Mouse (Mus musculus): ENCODE results near the gene Hoxc11. TPM values are rescaled to one million over a fixed set of nuclear protein-coding genes. Genes with fewer than 3 reads are reported as not detected.

Hoxc11 gene
- polyA plus RNA-seq, 1 experiment, result 34.6 TPM

DNA sequence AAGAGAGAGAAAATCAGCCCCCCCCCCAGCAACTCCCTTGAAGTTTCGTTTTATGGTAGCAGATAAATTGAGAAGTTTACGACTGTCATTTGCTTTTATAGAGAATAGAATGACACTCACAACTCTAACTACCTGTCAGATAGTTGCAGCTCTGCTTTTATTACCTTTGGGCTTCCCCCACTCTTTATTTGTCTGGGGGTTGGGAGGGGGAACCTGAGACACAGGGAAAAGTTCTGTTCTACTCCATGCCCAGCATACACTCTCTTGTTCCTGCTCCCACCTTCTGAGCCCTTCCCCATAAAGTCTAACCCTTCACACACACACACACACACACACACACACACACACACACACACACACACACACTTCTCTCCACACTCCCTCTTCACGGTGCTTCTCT is 38.6 kb downstream of the Hoxc11 start:
- Histone ChIP-seq H3ac (ENCODE audit: control insufficient read depth, insufficient read length, low read depth) (no peak overlapping the region), H3K27me3 (ENCODE audit: control insufficient read depth, insufficient read depth, insufficient read length) (no peaks in the 10 kb centered on the region)

DNA sequence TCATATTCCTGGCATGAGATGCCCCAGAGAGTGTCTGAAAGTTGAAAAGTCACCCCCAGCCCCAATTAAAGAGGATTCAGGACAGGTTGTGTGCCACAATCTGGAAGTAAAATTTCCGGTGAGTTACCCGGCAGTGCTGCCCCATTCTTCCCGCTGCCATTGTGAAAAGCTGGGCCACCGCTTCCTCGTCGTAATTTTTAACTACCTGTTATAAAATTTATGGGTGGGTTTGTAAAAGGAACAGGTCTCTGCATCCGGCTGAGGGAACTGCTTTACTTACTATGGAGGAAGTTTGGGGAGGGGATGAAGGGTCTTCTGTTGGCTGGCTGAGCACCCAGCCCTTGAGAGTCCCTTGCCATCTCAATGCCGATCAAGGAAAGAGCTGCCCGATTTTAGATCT is 42.3 kb downstream of the Hoxc11 start:
- H3K36me3 ChIP-seq (ENCODE audit: control insufficient read depth, insufficient read depth), result no peaks in the 10 kb centered on the region
- H3K4me3 ChIP-seq (ENCODE audit: insufficient read depth, poor library complexity, severe bottlenecking), result no peak overlapping the region
- H3K27me3 ChIP-seq (ENCODE audit: control insufficient read depth, insufficient read depth, insufficient read length), result no peaks in the 10 kb centered on the region
- peaks cover 64% of the 10 kb centered on the region for H3K79me2 ChIP-seq (ENCODE audit: control insufficient read depth, insufficient read depth)
- H3K79me3 ChIP-seq (ENCODE audit: low read depth), result peaks cover 15% of the 10 kb centered on the region
- no peak overlapping the region for H3ac ChIP-seq (ENCODE audit: control insufficient read depth, insufficient read length, low read depth)
- TF ChIP-seq CEBPB (IDR thresholded peaks at IDR 0.05; ENCODE audit: low read depth) (no peak), FOSL1 (IDR thresholded peaks at IDR 0.05; ENCODE audit: insufficient read depth, low read length, poor library complexity, severe bottlenecking) (no peak), MYOG (IDR thresholded peaks at IDR 0.05; ENCODE audit: control insufficient read depth, extremely low read depth, insufficient read length) (no peak), MAX (IDR thresholded peaks at IDR 0.05) (no peak), CTCF (IDR thresholded peaks at IDR 0.05; ENCODE audit: control insufficient read depth, insufficient read depth, insufficient read length) (no peak), USF1 (IDR thresholded peaks at IDR 0.05; ENCODE audit: low read depth) (no peak), MYOD1 (IDR thresholded peaks at IDR 0.05; ENCODE audit: control insufficient read depth, insufficient read length, low read depth) (no peak)

More for the DNA sequence above, 38.6 kb downstream of the Hoxc11 start:
- Histone ChIP-seq H3K79me3 (ENCODE audit: low read depth) (peaks cover 7% of the 10 kb centered on the region), H3K79me2 (ENCODE audit: control insufficient read depth, insufficient read depth) (peaks cover 58% of the 10 kb centered on the region), H3K4me3 (ENCODE audit: insufficient read depth, poor library complexity, severe bottlenecking) (no peak overlapping the region), H3K36me3 (ENCODE audit: control insufficient read depth, insufficient read depth) (peaks cover 4% of the 10 kb centered on the region)
- no peak for TF ChIP-seq CTCF (IDR thresholded peaks at IDR 0.05; ENCODE audit: control insufficient read depth, insufficient read depth, insufficient read length)
- TF ChIP-seq FOSL1 (IDR thresholded peaks at IDR 0.05; ENCODE audit: insufficient read depth, low read length, poor library complexity, severe bottlenecking), result no peak
- no peak for TF ChIP-seq MAX (IDR thresholded peaks at IDR 0.05)
- TF ChIP-seq CEBPB (IDR thresholded peaks at IDR 0.05; ENCODE audit: low read depth), result no peak
- TF ChIP-seq MYOD1 (IDR thresholded peaks at IDR 0.05; ENCODE audit: control insufficient read depth, insufficient read length, low read depth), result no peak
- TF ChIP-seq USF1 (IDR thresholded peaks at IDR 0.05; ENCODE audit: low read depth), result no peak
- TF ChIP-seq MYOG (IDR thresholded peaks at IDR 0.05; ENCODE audit: control insufficient read depth, extremely low read depth, insufficient read length), result no peak

DNA sequence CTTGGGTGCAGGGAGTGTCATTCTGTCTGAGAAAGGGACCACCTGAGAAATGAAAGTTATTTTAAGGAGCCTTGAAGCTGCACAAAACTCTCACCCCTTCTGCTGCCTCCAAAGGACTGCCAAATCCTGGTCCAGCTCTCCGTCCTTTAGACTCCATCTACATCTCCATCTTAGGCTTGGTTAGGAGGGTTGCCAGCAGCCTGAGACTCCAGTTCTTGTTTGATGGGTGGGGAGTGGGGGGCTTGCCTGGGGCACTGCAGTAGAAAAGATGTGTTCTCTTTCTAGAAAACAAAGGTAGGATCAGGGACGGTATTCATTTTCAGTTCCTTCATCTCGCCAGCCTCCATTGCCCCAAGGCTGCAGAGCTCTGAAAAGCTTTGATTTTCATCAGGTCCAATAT is 43.2 kb downstream of the Hoxc11 start:
- H3K79me2 ChIP-seq (ENCODE audit: control insufficient read depth, insufficient read depth), result peaks cover 71% of the 10 kb centered on the region
- TF ChIP-seq FOSL1 (IDR thresholded peaks at IDR 0.05; ENCODE audit: insufficient read depth, low read length, poor library complexity, severe bottlenecking) (no peak), CTCF (IDR thresholded peaks at IDR 0.05; ENCODE audit: control insufficient read depth, insufficient read depth, insufficient read length) (no peak), MYOD1 (IDR thresholded peaks at IDR 0.05; ENCODE audit: control insufficient read depth, insufficient read length, low read depth) (no peak), MYOG (IDR thresholded peaks at IDR 0.05; ENCODE audit: control insufficient read depth, extremely low read depth, insufficient read length) (no peak)
- H3K36me3 ChIP-seq (ENCODE audit: control insufficient read depth, insufficient read depth), result no peaks in the 10 kb centered on the region
- H3K79me3 ChIP-seq (ENCODE audit: low read depth), result peaks cover 19% of the 10 kb centered on the region
- no peak overlapping the region for H3ac ChIP-seq (ENCODE audit: control insufficient read depth, insufficient read length, low read depth)
- peak overlapping the region; percentile 54 for H3K4me3 ChIP-seq (ENCODE audit: insufficient read depth, poor library complexity, severe bottlenecking)
- H3K27me3 ChIP-seq (ENCODE audit: control insufficient read depth, insufficient read depth, insufficient read length), result no peaks in the 10 kb centered on the region

DNA sequence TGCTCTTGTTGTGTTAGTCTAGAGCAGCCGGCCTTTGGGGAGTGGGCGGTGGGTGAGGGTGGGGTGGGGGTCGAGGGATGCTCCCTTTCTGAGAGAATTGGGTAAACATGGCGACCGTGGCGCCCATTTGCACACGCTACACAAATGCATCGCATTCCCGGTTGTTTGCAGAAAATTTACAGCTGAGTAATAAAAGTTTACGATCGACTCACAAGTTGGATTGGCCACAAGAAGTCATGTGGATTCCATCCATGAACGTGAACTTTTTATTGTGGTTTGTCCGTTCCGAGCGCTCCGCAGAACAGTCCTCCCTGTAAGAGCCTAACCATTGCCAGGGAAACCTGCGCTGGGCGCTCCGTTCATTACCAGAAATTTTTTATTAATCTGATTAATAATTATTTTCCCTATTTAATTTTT is 43.7 kb downstream of the Hoxc11 start, which contains the start of gene Hoxc6:
TSS of gene Hoxc6 (plus strand) at position 319 of the 417 bp plus-strand sequence.
- H3K27me3 ChIP-seq (ENCODE audit: control insufficient read depth, insufficient read depth, insufficient read length), result no peaks in the 10 kb centered on the region
- peaks cover 19% of the 10 kb centered on the region for H3K79me3 ChIP-seq (ENCODE audit: low read depth)
- peaks cover 76% of the 10 kb centered on the region for H3K79me2 ChIP-seq (ENCODE audit: control insufficient read depth, insufficient read depth)
- peak within 1 kb of the TSS; percentile 54 for H3K4me3 ChIP-seq (ENCODE audit: insufficient read depth, poor library complexity, severe bottlenecking)
- H3ac ChIP-seq (ENCODE audit: control insufficient read depth, insufficient read length, low read depth), result peak within 1 kb of the TSS; percentile 53
- no peak for TF ChIP-seq CEBPB (IDR thresholded peaks at IDR 0.05; ENCODE audit: low read depth)
- peak; percentile 19 for TF ChIP-seq FOSL1 (IDR thresholded peaks at IDR 0.05; ENCODE audit: insufficient read depth, low read length, poor library complexity, severe bottlenecking)
- peak; percentile 54 for TF ChIP-seq MAX (IDR thresholded peaks at IDR 0.05)
- no peak for TF ChIP-seq CTCF (IDR thresholded peaks at IDR 0.05; ENCODE audit: control insufficient read depth, insufficient read depth, insufficient read length)
- TF ChIP-seq USF1 (IDR thresholded peaks at IDR 0.05; ENCODE audit: low read depth), result peak; percentile 85
- TF ChIP-seq MYOG (IDR thresholded peaks at IDR 0.05; ENCODE audit: control insufficient read depth, extremely low read depth, insufficient read length), result no peak
- H3K36me3 ChIP-seq (ENCODE audit: control insufficient read depth, insufficient read depth), result no peaks in the 10 kb centered on the region

DNA sequence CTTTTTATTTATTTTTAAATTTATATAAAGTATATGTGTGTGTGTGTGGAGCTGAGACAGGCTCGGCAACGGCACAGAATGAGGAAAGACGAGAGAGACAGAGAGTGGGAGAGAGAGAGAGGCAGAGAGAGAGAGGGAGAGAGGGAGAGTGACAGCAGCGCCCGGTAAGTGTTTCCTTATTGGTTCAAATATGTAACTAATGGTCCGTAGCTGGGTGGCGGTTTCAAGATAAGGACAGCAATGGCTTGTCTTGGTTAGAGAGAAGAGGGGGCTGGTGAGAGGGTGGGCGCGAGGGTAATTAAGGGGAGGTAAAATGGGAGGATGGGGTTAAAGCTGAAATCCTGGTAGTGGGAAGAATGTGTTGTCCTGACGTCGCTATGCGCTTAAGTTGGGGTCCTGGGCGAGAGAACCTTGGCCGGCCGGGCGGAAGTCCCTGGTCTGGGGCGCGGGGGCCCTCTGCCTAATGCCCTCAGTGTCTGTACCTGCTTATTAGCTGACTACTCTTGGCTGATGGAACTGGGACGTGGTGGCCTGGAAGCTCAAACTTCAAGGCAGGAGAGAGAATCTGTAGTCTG is 44.5 kb downstream of the Hoxc11 start:
- Histone ChIP-seq H3K79me2 (ENCODE audit: control insufficient read depth, insufficient read depth) (peaks cover 84% of the 10 kb centered on the region), H3K79me3 (ENCODE audit: low read depth) (peaks cover 24% of the 10 kb centered on the region), H3K4me3 (ENCODE audit: insufficient read depth, poor library complexity, severe bottlenecking) (peak overlapping the region; percentile 54), H3K36me3 (ENCODE audit: control insufficient read depth, insufficient read depth) (no peaks in the 10 kb centered on the region), H3ac (ENCODE audit: control insufficient read depth, insufficient read length, low read depth) (peak overlapping the region; percentile 53), H3K27me3 (ENCODE audit: control insufficient read depth, insufficient read depth, insufficient read length) (no peaks in the 10 kb centered on the region)
- TF ChIP-seq CTCF (IDR thresholded peaks at IDR 0.05; ENCODE audit: control insufficient read depth, insufficient read depth, insufficient read length) (no peak), MYOD1 (IDR thresholded peaks at IDR 0.05; ENCODE audit: control insufficient read depth, insufficient read length, low read depth) (peak; percentile 13)
